Mouse (Mus musculus): ENCODE results near the gene Pemt.

DNA sequence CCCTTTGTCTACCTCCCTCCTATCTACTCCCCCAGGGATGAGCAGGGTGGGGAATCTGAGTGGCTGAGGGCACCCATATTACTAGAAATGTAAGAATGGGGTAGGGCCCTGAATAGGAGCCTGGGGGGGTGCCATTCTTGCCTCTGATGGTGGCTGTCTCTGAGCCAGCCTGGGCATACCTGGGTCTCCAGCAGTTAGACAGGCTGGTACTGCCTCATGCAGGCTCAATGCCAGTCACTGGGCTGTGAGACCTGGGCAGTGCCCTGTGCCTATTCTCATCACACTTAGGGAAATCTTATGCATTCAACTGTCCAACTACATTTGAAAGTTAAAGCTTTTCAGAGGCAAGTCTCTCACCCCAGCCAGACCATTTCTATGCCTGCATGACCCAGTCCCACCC, 46.9 kb upstream of the Pemt start:
- TF ChIP-seq CTCF (IDR thresholded peaks at IDR 0.05; ENCODE audit: extremely low read depth, insufficient read depth, insufficient read length, insufficient replicate concordance) (no peak), POLR2A (IDR thresholded peaks at IDR 0.05; ENCODE audit: low read depth, low read length) (no peak)
